Mouse (Mus musculus) spleen, postnatal 0 days (tissue): Measurements from ENCODE around the gene Tmem265. TPM values are rescaled to one million over a fixed set of nuclear protein-coding genes. Genes with fewer than 3 reads are reported as not detected.

Experiments
- polyA plus RNA-seq: library from polyadenylated mRNA; unstranded; fragments of >200 nt; fragmentation: Nextera tagmentation; extraction: Ambion mirVana; gene quantifications from 2 replicates; pipeline ENCODE4 v1.2.1, GENCODE M21; 2015

Gene Tmem265
- 4.8 and 7.5 TPM in 2 replicates for polyA plus RNA-seq

DNA sequence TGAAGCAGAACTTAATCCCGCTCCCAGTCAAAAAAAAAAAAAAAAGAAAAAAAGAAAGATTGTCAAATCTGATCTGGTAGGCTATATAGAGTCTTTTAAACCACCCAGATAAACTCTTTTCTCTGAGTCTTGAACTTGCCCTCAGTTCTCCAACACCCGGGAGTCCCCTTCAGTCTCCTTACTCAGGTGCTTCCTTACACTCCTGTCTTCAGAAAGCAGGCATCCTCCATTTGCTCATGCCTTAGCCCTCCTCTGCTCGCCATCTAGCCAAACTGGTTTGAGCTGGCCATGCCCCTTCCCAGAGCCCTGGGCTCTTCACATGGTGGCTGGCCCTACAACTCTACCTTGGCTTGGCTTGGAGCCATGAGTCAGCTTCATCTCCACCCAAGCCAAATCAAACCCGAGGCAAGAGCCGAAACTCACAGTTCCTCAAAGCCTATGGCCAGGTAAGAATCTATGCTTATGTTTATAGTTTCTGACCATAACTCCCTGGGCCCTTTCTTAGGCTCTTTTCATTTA lies at the start of gene Tmem265:
TSS of gene Tmem265 (plus strand) at position 51 of the 519 bp plus-strand sequence.

DNA sequence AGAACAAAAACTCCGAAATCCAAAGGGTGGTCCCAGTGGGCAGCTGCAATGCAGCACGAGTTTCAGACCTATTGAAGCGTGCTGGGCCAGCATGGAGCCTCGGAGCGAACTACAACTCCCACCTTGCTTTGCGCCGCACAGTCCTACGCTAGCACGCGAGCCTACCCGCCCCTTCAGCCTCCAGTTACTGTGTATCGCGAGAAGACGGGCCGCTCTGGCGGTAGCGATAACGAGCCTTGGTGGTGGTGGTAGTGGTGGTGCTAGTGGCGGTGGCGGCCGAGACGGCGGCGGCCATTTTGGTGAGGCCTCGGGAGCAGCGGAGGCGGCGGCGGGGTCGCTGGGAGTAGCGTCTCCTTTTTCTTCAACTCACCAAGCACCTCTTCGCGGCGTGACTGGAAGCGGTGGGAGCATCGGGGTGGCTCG lies 49.4 kb upstream of the Tmem265 start, which contains the start of gene Srcap:
TSS of gene Srcap (plus strand) at position 176 of the 423 bp plus-strand sequence.

DNA sequence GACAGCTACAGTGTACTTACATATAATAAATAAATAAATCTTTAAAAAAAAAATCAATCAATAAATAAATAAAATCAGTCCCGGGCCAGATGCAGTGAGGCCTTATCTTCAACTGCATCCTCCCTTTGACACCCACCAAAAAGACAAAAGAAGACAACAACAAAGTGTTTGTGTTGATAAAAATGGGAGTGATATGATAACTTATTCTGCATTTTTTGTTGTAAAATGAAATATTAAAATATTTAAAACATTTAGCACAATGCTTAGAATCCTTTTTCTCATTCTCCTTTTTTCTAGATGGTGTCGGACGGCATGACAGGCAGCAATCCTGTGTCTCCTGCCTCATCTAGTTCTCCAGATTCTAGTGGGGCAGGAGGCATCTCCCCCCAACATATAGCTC lies 41.9 kb upstream of the Tmem265 start, which contains the start of gene Gm42715:
TSS of gene Gm42715 (plus strand) at position 301 of the 400 bp plus-strand sequence.

DNA sequence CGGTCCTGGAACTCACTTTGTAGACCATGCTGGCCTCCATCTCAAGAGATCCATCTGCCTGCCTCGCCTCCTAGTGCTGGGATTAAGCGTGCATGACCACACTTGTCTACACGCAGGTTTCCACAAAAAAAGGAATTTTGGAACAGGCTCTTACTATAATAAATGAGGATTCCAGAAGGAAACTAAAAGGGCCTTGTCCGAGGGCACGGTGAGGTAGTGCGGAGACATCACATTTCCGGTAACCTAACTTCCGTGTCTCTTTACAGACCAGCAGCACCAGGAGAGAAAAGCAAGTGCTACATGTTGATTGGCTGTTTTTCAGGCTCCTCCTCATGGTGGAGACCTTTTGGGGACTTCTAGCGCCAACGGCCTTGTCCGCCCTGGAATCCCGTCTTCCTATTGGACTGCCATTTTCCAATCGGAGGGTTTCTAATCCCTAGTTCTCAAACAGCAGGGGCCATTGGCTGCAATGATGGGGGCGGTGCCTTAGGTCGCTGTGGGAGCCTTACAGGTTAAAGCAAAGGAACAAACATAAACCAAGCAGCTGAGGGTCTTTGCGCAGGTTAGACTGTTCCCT lies 11.8 kb downstream of the Tmem265 start, which contains the start of gene Phkg2:
TSS of gene Phkg2 (plus strand) at position 446 of the 577 bp plus-strand sequence.

DNA sequence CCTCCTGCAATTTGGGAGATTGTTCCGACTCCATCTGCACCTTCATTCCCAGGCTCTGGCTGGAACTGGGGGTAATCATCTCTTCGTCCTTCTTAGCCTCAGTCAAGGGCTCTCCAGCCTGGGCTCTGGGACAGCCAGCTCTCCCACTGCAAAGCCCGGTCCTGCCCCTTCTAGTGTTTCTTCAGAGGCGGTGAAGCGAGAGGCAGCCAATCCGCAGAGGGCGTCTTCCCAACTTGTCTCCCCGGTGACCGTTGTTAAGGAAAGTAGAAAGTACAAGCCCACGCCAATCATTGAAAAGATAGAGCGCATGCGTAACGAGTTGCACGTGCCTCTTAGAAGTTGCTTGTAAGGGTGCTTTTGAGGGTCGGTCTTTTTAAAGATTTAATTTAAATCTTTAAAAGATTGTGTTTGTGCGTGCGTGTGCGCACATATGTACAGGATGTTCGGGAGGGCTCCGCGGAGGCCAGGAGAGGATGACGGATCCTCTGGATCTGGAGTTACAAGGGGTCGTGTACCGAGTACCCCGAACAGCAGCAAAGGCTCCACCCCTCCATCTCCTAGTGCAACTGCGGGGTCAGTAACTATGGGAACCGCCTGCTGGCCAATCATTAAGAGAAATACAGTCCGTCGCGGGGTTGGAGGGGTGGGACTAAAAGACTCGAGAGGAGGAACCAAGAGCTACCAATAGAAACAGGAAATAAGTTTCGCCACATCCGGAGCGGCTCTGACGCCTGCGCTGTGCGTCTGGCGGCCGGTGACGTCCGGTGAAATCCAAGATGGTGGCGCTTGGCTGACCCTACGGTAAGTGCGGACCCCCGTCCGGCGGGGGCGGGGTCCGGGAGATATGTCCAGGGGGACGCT lies 27.1 kb downstream of the Tmem265 start, which contains the start of the genes Ccdc189 and Rnf40:
TSS of gene Ccdc189 (minus strand) at position 585 of the 861 bp plus-strand sequence.
TSS of gene Rnf40 (plus strand) at position 757 of the 861 bp plus-strand sequence.

DNA sequence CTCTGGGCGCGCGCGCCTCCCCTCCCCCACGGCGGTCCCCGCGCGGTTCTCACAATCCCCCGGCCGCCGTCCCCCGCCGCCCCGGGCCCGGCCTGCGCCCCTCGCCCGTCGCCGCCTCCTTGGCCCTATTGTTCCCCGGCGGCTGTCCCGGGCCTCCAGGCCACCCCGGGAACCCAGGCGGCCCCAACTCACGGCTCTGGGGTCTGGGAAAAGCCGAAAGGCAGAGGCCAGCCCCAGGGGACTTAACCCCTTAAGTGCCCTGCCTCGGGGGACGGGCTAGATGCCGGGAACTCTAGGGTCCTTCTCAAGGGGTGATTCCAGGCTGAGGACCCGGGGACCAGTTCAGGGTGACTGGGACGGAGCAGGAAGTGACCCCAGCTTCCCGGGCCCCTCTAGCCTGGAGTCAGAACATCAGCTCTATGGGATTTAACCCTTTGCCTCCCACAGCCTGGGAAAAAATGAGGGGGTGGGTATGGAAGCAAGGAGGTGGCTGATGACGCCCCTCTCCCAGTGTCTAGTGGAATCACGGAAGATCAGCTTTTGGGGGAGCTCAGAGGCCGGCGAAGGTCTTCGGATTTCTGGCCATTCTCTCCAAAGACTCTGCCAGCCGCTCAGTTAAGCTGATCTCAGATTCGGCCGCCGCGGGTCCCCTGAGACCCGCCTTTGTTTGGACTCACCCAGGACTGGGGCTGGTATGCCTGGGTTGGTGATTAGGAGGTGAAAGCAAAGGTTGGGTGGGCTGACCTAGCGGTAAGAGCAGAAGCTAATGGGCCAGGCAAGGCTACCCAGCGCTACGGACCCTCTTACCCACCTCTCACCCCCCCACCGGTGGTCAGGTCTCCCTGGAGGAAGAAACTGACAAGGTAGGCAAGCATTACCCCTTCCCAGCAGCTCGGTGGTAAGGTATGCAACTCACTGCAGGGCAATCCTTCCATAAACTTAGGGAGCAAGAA lies 54.0 kb downstream of the Tmem265 start, which contains the start of gene Zfp629:
TSS of gene Zfp629 (minus strand) at position 907 of the 953 bp plus-strand sequence.

Other genes starting within 250 kb of the Tmem265 start
- gene Zfp768, start 215.8 kb upstream of the Tmem265 start, polyA plus RNA-seq: 3.2 and 4.1 TPM in 2 replicates
- 2.5 TPM in 2 replicates for gene Zfp747, start 185.3 kb upstream of the Tmem265 start, polyA plus RNA-seq
- 1.3 and 1.8 TPM in 2 replicates for gene 9130019O22Rik, start 174.2 kb upstream of the Tmem265 start, polyA plus RNA-seq
- 1.7 and 1.9 TPM in 2 replicates for gene E430018J23Rik, start 167.8 kb upstream of the Tmem265 start, polyA plus RNA-seq
- 1.7 and 2.2 TPM in 2 replicates for gene Zfp764, start 154.6 kb upstream of the Tmem265 start, polyA plus RNA-seq
- gene Zfp688, start 139.3 kb upstream of the Tmem265 start, polyA plus RNA-seq: 17.4 and 22.2 TPM in 2 replicates
- 2.5 and 3.2 TPM in 2 replicates for gene Zfp689, start 112.2 kb upstream of the Tmem265 start, polyA plus RNA-seq
- 27.6 and 29.6 TPM in 2 replicates for gene Prr14, start 101.8 kb upstream of the Tmem265 start, polyA plus RNA-seq
- gene Fbrs, start 82.2 kb upstream of the Tmem265 start, polyA plus RNA-seq: 8.0 and 13.0 TPM in 2 replicates
- 16.1 and 18.0 TPM in 2 replicates for gene Srcap, start 49.4 kb upstream of the Tmem265 start, polyA plus RNA-seq
- gene Gm42715, start 41.8 kb upstream of the Tmem265 start, polyA plus RNA-seq: 9.1 and 10.1 TPM in 2 replicates
- gene Phkg2, start 11.9 kb downstream of the Tmem265 start, polyA plus RNA-seq: 30.1 and 30.9 TPM in 2 replicates
- gene Ccdc189, start 27.2 kb downstream of the Tmem265 start, polyA plus RNA-seq: 7.6 and 9.4 TPM in 2 replicates
- 22.3 and 22.4 TPM in 2 replicates for gene Rnf40, start 27.4 kb downstream of the Tmem265 start, polyA plus RNA-seq
- gene Zfp629, start 54.4 kb downstream of the Tmem265 start, polyA plus RNA-seq: 1.7 and 2.2 TPM in 2 replicates
- 27.9 and 29.8 TPM in 2 replicates for gene Bcl7c, start 147.5 kb downstream of the Tmem265 start, polyA plus RNA-seq
- gene Ctf1, start 151.3 kb downstream of the Tmem265 start, polyA plus RNA-seq: 2.5 and 3.2 TPM in 2 replicates
- 0.15 and 0.26 TPM in 2 replicates for gene Ctf2, start 170.8 kb downstream of the Tmem265 start, polyA plus RNA-seq
- gene Fbxl19, start 183.2 kb downstream of the Tmem265 start, polyA plus RNA-seq: 4.8 and 4.9 TPM in 2 replicates
- 14.0 and 17.9 TPM in 2 replicates for gene Orai3, start 208.4 kb downstream of the Tmem265 start, polyA plus RNA-seq
- 13.0 and 14.9 TPM in 2 replicates for gene Setd1a, start 215.3 kb downstream of the Tmem265 start, polyA plus RNA-seq
- gene Gm49388, start 224.2 kb downstream of the Tmem265 start, polyA plus RNA-seq: not detected in 2 replicates
- 15.4 and 17.9 TPM in 2 replicates for gene Hsd3b7, start 239.2 kb downstream of the Tmem265 start, polyA plus RNA-seq